Mouse (Mus musculus) MEL (cell line): Measurements from ENCODE around the gene Frmd4a.

Experiments
- CTCF ChIP-seq, 3 experiments: IDR thresholded peaks in 2 of 3; conservative IDR thresholded peaks in 1 of 3; 2 replicates each; pipeline ENCODE4 v1.5.1; 2011 to 2012; ENCODE audit warnings: low read length in 3 of 3, low read depth in 2 of 3, mild to moderate bottlenecking in 2 of 3, improper control_type of control experiment in 1 of 3, inconsistent platforms in 1 of 3, mixed read lengths in 1 of 3, moderate library complexity in 1 of 3; ENCODE audit not compliant: control insufficient read depth in 1 of 3, insufficient read depth in 1 of 3, poor library complexity in 1 of 3, severe bottlenecking in 1 of 3
- EP300 ChIP-seq, 2 experiments: IDR thresholded peaks; 2 replicates each; pipeline ENCODE4 v1.6.1; 2011; ENCODE audit warnings: improper control_type of control experiment in 2 of 2, low read length in 2 of 2, low read depth in 1 of 2, mild to moderate bottlenecking in 1 of 2
- MAFK ChIP-seq: IDR thresholded peaks from 2 replicates; pipeline ENCODE4 v1.6.1; 2011; ENCODE audit warnings: low read depth, mild to moderate bottlenecking, low read length, improper control_type of control experiment, borderline replicate concordance
- MXI1 ChIP-seq: IDR thresholded peaks from 2 replicates; pipeline ENCODE4 v1.6.1; 2011; ENCODE audit warnings: mild to moderate bottlenecking, low read depth, low read length, improper control_type of control experiment
- POLR2A ChIP-seq, 2 experiments: IDR thresholded peaks; 2 replicates each; pipeline ENCODE4 v1.6.1; 2011 to 2012; ENCODE audit warnings: low read length in 2 of 2, mild to moderate bottlenecking in 2 of 2, control low read depth in 1 of 2, improper control_type of control experiment in 1 of 2, low read depth in 1 of 2, moderate library complexity in 1 of 2; ENCODE audit not compliant: control insufficient read depth in 1 of 2, insufficient read depth in 1 of 2, poor library complexity in 1 of 2
- SMC3 ChIP-seq: IDR thresholded peaks from 2 replicates; pipeline ENCODE4 v1.6.1; 2011; ENCODE audit warnings: low read depth, low read length, improper control_type of control experiment
- TBP ChIP-seq: IDR thresholded peaks from 2 replicates; pipeline ENCODE4 v1.8.0; 2011; ENCODE audit warnings: low read depth, low read length, improper control_type of control experiment
- TCF12 ChIP-seq: IDR thresholded peaks from 2 replicates; pipeline ENCODE4 v1.6.1; 2014; ENCODE audit warnings: low read depth, mild to moderate bottlenecking, inconsistent platforms, low read length, improper control_type of control experiment, moderate library complexity
- USF1 ChIP-seq: IDR thresholded peaks from 2 replicates; pipeline ENCODE4 v1.6.1; 2014; ENCODE audit warnings: low read depth, mild to moderate bottlenecking, inconsistent platforms, low read length, improper control_type of control experiment, moderate library complexity
- ZKSCAN1 ChIP-seq: IDR thresholded peaks from 2 replicates; pipeline ENCODE4 v1.6.1; 2012; ENCODE audit warnings: low read depth, mild to moderate bottlenecking, inconsistent platforms, low read length, improper control_type of control experiment, moderate library complexity

DNA sequence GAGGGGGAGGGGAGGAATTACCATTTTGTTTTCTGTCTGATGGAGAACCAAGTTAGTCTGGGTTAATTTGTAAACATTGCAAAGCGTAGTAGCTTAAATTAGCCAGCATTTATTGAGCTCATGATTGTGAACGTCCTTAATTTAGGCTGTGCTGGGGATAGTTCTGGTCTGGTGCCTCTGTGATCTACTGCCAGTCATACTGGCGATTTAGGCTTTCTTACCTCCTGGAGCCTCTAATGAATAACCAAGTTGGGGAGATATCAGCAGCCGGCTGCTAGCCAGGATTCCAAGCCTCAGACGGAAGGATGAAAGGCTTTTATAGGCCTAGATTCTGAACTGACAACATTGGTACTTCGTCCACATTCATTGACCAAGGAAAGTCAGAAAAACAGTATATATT, 369.0 kb downstream of the Frmd4a start:
- TF ChIP-seq EP300 (IDR thresholded peaks at IDR 0.05; ENCODE audit: low read depth in 1 of 2, low read length in 2 of 2): no peak
- TF ChIP-seq TBP: no peak
- no peak for TF ChIP-seq USF1
- TF ChIP-seq MAFK: no peak
- no peak for TF ChIP-seq POLR2A (IDR thresholded peaks at IDR 0.05; ENCODE audit: control insufficient read depth in 1 of 2, insufficient read depth in 1 of 2, low read depth in 1 of 2, low read length in 2 of 2, poor library complexity in 1 of 2)
- no peak for TF ChIP-seq ZKSCAN1
- TF ChIP-seq SMC3: no peak
- no peak for TF ChIP-seq TCF12
- TF ChIP-seq CTCF (IDR thresholded peaks at IDR 0.05 in 2 of 3, conservative IDR thresholded peaks at IDR 0.05 in 1 of 3; ENCODE audit: control insufficient read depth in 1 of 3, insufficient read depth in 1 of 3, low read depth in 2 of 3, low read length in 3 of 3, poor library complexity in 1 of 3, severe bottlenecking in 1 of 3): no peak
- no peak for TF ChIP-seq MXI1
